Mouse (Mus musculus) liver, embryonic 16.5 days (tissue): ENCODE measurements around the gene Fmnl2. TPM values are rescaled to one million over a fixed set of nuclear protein-coding genes. Genes with fewer than 3 reads are reported as not detected.

ENCODE experiments used
- ATAC-seq: fragments of 200-750 bp; cut with Nextera tagmentation; 2 replicates; pipeline ENCODE4 v1.8.0; 2017; ENCODE audit warnings: low read depth, mild to moderate bottlenecking, moderate number of reproducible peaks, moderate library complexity
- H3K27ac ChIP-seq: fragments of 300-500 bp; sonication (generic); 2 replicates; pipeline ENCODE4 v1.5.1; 2014; ENCODE audit warnings: mild to moderate bottlenecking, low read length
- H3K27me3 ChIP-seq: fragments of 300-500 bp; sonication (generic); 2 replicates; pipeline ENCODE4 v1.6.1; 2014; ENCODE audit warnings: low read depth, low read length, mixed read lengths; ENCODE audit not compliant: control insufficient read depth, insufficient read depth
- H3K36me3 ChIP-seq: fragments of 300-500 bp; sonication (generic); 2 replicates; pipeline ENCODE4 v1.6.1; 2014; ENCODE audit warnings: mild to moderate bottlenecking; ENCODE audit not compliant: control insufficient read depth, insufficient read depth
- H3K4me1 ChIP-seq: fragments of 300-500 bp; sonication (generic); 2 replicates; pipeline ENCODE4 v1.6.1; 2014; ENCODE audit warnings: low read depth, low read length, mixed read lengths; ENCODE audit not compliant: control insufficient read depth
- H3K4me2 ChIP-seq: fragments of 300-500 bp; sonication (generic); 2 replicates; pipeline ENCODE4 v1.6.1; 2014; ENCODE audit warnings: low read depth, low read length, mixed read lengths
- H3K4me3 ChIP-seq: fragments of 300-500 bp; sonication (generic); 2 replicates; pipeline ENCODE4 v1.5.1; 2014; ENCODE audit warnings: low read depth, mild to moderate bottlenecking, low read length
- H3K9ac ChIP-seq: fragments of 300-500 bp; sonication (generic); 2 replicates; pipeline ENCODE4 v1.6.1; 2014; ENCODE audit warnings: low read depth, low read length
- H3K9me3 ChIP-seq: fragments of 300-500 bp; sonication (generic); replicated peaks from 2 replicates; pipeline ENCODE4 v1.6.1; 2016; ENCODE audit warnings: low read length; ENCODE audit not compliant: control insufficient read depth
- WGBS: fragments of 180-500 bp; shearing (Covaris S2); extraction: QIAGEN DNeasy Blood & Tissue Kit; methylation state at CpG from one replicate; pipeline ENCODE4 v1.1.7; 2014; ENCODE audit not compliant: insufficient replicate concordance; 5-methylcytosine and 5-hydroxymethylcytosine counted together
- polyA plus RNA-seq: library from polyadenylated mRNA; unstranded; fragments of >200 nt; fragmentation: Nextera tagmentation; extraction: Ambion mirVana; gene quantifications from 2 replicates; pipeline ENCODE4 v1.2.1, GENCODE M21; 2015

The Fmnl2 gene
- polyA plus RNA-seq, 1 experiment from 2014 or later: 0.53 TPM

- Histone ChIP-seq H3K4me3 (no peak overlapping the region), H3K27me3 (no peaks in the 10 kb centered on the region), H3K36me3 (no peaks in the 10 kb centered on the region), H3K9ac (no peak overlapping the region), H3K27ac (no peak overlapping the region), H3K4me1 (no peaks in the 10 kb centered on the region), H3K4me2 (no peak overlapping the region), H3K9me3 (no peaks in the 10 kb centered on the region)
- ATAC-seq: no peak
- WGBS: 58% methylated on average over 6 of the region's 6 CpGs
Observed at GRCm38 (mm10) chr2:53129070-53129469, 271.4 kb downstream of the Fmnl2 start.

- Histone ChIP-seq H3K36me3 (no peaks in the 10 kb centered on the region), H3K4me2 (no peak overlapping the region), H3K4me1 (no peaks in the 10 kb centered on the region), H3K27ac (no peak overlapping the region), H3K27me3 (no peaks in the 10 kb centered on the region), H3K9ac (no peak overlapping the region), H3K4me3 (no peak overlapping the region), H3K9me3 (no peaks in the 10 kb centered on the region)
- ATAC-seq: no peak
- WGBS: 92% methylated on average over 9 of the region's 9 CpGs
Observed at GRCm38 (mm10) chr2:53131567-53131966, 273.9 kb downstream of the Fmnl2 start.

- Histone ChIP-seq H3K27me3 (no peaks in the 10 kb centered on the region), H3K4me1 (no peaks in the 10 kb centered on the region), H3K9me3 (no peaks in the 10 kb centered on the region), H3K9ac (no peak overlapping the region), H3K27ac (no peak overlapping the region), H3K36me3 (peaks cover 32% of the 10 kb centered on the region), H3K4me2 (no peak overlapping the region), H3K4me3 (no peak overlapping the region)
- ATAC-seq: no peak
Observed at GRCm38 (mm10) chr2:53146852-53147251, 289.2 kb downstream of the Fmnl2 start.

- no peak overlapping the region for H3K27ac ChIP-seq
- H3K4me3 ChIP-seq: no peak overlapping the region
- no peaks in the 10 kb centered on the region for H3K9me3 ChIP-seq
- no peaks in the 10 kb centered on the region for H3K27me3 ChIP-seq
- no peak overlapping the region for H3K9ac ChIP-seq
- H3K4me1 ChIP-seq: no peaks in the 10 kb centered on the region
- H3K36me3 ChIP-seq: peaks cover 6% of the 10 kb centered on the region
- no peak for ATAC-seq
- H3K4me2 ChIP-seq: no peak overlapping the region
Observed at GRCm38 (mm10) chr2:53173966-53174365, 316.3 kb downstream of the Fmnl2 start.

- no peaks in the 10 kb centered on the region for H3K27me3 ChIP-seq
- H3K36me3 ChIP-seq: peaks cover 6% of the 10 kb centered on the region
- no peak overlapping the region for H3K9ac ChIP-seq
- no peak overlapping the region for H3K27ac ChIP-seq
- no peak overlapping the region for H3K4me3 ChIP-seq
- 68% methylated on average over 3 of the region's 3 CpGs for WGBS
- no peaks in the 10 kb centered on the region for H3K4me1 ChIP-seq
- H3K9me3 ChIP-seq: no peaks in the 10 kb centered on the region
- no peak for ATAC-seq
- H3K4me2 ChIP-seq: no peak overlapping the region
Observed at GRCm38 (mm10) chr2:53178966-53179365, 321.3 kb downstream of the Fmnl2 start.

GRCm38 (mm10) chr2:53179876-53180275 lies 322.2 kb downstream of the Fmnl2 start:
- ATAC-seq: no peak
- no peaks in the 10 kb centered on the region for H3K4me1 ChIP-seq
- no peaks in the 10 kb centered on the region for H3K27me3 ChIP-seq
- peaks cover 6% of the 10 kb centered on the region for H3K36me3 ChIP-seq
- no peak overlapping the region for H3K4me2 ChIP-seq
- no peak overlapping the region for H3K9ac ChIP-seq
- H3K4me3 ChIP-seq: no peak overlapping the region
- no peak overlapping the region for H3K27ac ChIP-seq
- no peaks in the 10 kb centered on the region for H3K9me3 ChIP-seq

Other genes with a start within 250 kb of the Fmnl2 start
- gene Cacnb4, start 181.0 kb upstream of the Fmnl2 start, polyA plus RNA-seq: 0.12 and 0.21 TPM in 2 replicates
- 8.6 and 9.5 TPM in 2 replicates for gene Stam2, start 115.6 kb upstream of the Fmnl2 start, polyA plus RNA-seq